Mouse (Mus musculus): Measurements from ENCODE around the gene Hrh1.

- TF ChIP-seq CTCF (IDR thresholded peaks at IDR 0.05; ENCODE audit: low read depth) (no peak), EP300 (optimal IDR thresholded peaks at IDR 0.05) (no peak)
Measured at GRCm38 (mm10) chr6:114478771-114479170, 81.0 kb downstream of the Hrh1 start.

Data from stomach, postnatal 0 days (tissue).